Mouse (Mus musculus): ENCODE results near the gene Dusp11.
"Not testable (repeated sequence)": the region's sequence is repeated elsewhere in the genome, so short reads cannot be mapped to it uniquely, and the experiment has no call there.

The Dusp11 gene

DNA sequence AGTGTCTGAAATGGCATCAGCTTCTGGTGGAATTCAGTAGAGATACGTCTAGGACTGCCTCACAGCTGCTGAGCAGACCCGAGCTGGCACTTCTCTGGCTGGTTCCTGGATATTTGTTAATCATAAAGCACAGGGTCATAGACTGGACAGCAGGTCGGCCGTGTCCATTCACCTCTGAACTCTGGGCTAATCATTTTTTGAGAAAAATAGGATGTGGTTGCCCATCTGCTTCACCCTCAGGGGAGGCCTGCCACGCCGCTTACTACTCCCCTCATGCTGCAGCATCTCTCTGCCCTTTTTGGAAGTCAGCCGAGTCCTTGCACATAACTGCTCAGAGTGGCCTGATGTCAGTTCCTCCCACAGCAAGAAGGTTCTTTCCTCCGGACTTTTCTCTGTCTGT is 27.4 kb downstream of the Dusp11 start:
- no peak for DNase-seq

DNA sequence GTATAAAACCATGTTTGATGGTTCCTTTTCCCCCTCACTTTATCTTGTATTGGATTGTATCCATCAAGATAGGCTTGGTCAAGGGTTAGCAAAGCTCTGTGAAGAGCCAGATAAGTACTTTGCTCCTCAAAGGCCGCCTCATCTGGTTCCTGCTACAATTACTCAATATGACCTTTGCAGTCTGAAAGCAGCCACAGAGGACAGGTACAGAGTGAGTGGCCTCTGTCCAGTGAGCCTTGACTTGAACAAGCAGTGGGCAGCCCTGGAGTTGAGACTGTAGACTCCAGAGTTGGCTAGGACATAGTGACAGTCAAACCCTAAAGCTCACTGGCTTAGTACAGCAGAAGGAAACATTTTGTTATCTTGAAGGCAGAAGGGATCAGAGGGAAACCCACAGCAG is 32.2 kb downstream of the Dusp11 start:
- no peak for DNase-seq

DNA sequence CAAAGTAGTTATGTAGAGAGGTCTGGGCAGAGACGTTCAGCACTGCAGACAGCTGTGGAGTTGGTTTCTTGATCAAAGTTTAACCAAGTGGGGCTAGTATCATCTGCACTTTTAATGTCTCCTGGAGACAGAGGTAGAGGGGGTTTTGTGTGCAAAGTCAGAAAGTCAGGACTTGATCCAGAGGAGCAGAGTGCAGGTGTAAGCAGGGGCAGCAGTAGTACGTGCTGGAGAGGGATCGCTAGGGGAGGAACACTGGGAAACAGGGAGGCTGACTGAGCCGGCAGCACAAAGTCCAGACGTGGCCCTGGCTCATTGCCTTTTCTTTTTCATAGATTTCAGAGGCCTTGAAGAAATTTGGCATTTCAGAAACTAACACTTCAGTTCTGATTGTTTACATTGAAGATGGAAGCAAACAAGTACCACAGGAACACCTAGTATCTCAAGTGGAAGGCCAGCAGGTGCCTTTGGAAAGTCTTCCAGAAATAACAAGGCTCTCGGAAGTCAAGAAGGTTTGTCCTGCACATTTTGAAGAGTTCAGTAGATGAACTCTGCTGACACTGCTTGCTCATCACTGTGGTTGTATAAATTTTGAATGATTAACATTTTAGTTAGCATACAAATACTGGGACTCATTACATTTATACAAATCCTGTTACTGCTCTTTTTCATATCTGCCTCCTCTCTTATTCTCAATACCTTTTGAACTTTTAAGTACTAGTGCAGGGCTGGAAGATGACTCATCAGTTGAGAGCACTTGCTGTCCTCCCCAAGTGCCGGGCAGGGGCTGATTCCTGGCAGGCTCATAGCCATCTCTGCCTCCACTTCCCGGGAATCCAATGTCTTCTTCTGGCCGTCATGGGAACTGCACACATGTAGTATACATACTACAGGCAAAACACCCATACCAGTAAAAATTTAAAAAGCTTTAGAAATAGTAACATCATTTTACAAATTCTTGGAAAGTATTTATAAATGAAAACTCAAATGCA is 33.7 kb downstream of the Dusp11 start:
- no peak for DNase-seq

DNA sequence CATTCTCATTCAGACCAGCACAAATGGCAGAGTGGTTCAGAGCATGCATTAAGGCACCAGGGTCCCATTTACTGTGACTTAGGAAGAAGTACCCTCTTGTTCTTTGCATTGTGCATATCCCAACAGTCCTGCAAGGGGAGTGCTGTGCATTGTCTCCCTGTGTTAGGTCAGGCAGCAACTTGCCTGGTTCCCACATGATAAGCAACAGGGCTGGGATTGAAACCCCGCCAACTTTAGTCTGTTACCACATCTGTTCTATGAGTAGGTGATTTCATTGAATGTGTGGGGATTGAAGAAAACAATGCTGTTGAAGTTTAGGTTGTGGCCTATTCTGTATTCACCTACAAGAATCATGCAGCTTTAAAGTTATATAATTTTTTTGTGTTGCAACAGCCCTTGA is 34.8 kb downstream of the Dusp11 start:
- no peak for DNase-seq

DNA sequence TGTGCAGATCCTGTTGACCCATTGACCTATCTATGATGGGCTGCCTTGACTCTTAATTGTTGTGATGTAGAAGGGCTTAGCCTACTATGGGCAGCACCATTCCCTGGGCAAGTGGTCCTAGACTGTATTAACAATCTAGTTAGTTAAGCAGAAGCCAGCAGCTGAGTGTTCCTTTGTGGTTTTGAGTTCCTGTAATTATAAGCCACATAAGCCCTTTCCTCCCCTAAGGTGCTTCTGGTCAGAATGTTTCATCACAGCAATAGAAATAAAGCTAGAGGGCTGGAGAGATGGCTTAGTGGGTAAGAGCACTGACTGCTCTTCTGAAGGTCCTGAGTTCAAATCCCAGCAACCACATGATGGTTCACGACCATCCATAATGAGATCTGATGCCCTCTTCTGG is 37.8 kb downstream of the Dusp11 start:
- no peak for DNase-seq

DNA sequence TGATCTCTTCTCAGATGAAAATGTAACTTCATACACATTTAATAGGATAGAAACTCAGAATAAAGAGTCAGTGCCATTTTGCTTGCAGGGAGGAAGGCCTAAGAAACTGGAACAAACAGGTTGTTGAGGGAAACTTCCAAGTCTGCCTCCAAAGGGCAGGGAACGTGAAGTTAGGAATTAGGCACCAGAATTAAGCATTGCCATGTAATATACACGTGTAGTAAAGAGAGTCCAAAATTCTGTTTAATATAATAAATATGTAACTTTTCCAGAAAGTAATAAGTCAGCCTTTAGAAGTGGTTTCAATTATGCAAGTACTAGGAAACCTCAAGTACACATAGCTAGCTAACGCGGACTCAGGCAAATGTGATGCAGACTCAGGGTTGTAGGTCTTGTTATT is 42.1 kb downstream of the Dusp11 start:
- no peak for DNase-seq

DNA sequence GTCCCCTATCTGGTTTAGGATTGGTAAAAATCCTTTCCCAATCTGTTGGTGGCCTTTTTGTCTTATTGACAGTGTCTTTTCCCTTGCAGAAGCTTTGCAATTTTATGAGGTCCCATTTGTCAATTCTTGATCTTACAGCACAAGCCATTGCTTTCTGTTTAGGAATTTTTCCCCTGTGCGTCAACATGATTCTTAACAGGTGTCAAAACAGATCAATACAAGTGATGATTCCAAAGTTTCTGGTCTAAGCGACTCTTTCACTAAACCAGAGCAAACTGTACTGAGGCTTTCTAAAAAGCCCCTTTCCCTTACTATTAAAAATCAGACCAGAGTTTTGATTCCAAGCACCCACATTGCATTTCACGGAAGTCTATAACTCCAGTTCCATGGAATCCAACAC is 43.1 kb downstream of the Dusp11 start:
- not testable (repeated sequence) for DNase-seq

DNA sequence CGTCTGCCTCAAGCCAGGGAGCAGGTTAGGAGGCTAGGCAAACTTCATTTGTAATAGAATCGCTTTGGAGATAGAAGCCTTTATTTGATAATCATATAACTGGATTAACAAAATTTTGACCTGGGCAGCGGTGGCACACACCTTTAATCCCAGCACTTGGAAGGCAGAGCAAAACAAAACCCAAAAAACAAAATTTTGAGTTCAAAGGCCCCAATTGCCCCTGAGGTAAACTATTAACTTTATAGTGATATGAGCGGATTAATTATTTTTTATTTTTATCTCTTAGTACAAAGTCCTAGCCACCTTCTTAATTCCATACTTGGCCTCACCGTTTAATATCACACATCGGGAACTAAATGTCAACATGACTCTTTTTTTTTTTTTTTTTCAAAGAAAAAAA is 44.9 kb downstream of the Dusp11 start:
- DNase-seq: no peak

DNA sequence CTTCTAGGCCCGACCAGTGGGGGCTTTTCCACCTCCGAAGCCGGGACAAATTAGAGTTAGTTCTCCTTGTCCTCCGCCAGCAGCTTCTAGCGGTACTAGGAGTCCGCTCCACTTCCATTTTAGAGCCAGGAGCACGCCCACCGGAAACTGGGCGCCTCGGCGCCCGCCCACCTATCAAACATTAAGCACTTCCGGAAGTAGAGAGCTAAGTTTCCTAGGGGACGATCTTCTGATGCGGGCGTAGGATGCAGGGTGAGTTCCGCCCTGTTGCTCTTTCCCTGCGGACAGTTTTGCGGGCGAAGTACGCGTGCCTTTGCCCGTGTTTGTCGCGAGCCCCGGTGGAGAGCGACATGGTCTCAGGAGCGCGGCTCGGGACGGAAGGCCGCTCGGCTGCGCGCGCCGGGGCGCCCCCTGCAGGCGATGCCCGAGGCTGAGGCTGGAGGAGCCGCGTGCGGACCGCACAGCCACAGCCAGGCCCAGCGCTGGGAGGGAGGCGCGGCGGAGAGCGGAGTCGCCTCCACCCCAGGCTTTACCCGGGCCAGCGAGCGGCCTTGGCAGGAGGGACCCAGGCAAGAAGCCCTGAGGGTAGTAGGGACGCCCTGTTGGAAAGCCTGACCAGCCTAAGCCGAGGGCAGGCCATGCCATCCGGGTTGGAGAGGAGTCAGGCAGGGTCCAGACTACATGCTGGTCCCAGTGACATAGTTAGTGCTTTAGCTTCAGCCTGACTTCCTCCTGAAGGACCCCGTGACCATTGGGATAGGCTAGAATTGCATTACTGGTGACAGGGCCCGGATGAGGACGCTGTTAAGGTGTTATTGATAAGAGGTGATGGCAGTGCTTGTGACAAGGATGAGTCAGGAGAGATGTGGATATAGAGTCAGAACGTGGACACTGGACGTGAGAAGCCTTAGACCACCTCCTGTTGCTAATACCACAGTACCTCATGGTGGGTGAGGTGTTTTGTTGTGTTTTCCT is 45.6 kb downstream of the Dusp11 start, which contains the start of gene Nat8f1:
Gene Nat8f1, minus strand, starts transcription at position 149 of the 975 bp plus-strand sequence.
- DNase-seq: peak; percentile 87

DNA sequence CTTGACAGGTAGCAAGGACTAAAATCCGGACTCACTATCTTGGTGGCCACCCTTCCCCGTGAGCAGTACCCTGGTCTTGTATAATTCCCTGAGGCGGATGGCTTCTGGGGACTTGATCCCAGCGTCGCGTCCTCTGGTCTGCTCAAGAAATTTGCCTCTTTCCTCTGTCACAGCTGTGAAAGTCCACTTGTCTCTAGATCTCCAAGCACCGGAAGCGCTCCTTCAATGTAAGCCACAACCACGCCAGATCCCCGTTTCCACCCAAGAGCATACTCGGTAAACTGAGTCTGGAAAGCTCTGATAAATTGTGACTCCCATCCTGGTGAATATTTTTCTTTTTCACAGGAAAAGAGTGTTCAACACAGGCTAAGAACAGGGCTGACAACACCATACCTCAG is 46.3 kb downstream of the Dusp11 start:
- DNase-seq: no peak

DNA sequence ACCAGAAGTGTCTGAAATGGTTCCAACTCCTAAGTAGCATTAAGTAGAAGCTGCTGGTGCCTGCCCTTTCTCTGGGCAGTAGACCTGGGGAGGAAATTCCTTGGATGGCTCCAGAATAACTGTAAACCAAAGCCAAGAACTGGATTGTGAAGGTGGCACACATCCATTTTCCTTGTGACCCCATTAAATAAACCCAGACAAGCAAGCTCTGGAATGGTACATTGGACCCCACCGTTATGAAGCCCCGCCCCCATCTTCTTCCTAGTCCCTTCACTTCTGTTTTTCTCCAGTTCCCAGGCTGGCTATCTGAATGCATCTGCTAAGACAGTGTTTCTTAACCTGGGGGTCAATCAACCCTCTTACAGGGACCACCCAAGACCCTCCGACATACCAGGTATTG is 49.9 kb downstream of the Dusp11 start, which contains the start of gene Tprkb:
Gene Tprkb, plus strand, starts transcription at position 279 of the 400 bp plus-strand sequence.
- DNase-seq: no peak

DNA sequence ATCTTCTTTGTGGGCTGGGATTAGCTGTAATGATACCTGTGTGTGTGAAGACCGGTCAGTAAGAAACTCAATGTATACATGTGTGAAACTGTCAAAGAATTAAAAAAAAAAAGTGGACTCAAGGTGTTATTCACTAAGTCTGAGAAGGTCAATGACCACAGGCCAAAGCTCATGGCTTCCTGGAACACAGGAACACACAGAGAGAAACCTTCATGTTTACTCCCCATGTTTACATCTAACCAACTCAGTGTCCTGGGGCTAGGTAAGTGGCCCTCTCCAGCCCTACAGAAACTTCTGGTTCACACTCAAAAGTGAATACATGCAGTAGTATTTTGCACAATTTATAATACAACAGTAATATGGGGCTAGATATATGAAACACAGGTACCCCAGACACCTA is 51.8 kb downstream of the Dusp11 start:
- DNase-seq: no peak

DNA sequence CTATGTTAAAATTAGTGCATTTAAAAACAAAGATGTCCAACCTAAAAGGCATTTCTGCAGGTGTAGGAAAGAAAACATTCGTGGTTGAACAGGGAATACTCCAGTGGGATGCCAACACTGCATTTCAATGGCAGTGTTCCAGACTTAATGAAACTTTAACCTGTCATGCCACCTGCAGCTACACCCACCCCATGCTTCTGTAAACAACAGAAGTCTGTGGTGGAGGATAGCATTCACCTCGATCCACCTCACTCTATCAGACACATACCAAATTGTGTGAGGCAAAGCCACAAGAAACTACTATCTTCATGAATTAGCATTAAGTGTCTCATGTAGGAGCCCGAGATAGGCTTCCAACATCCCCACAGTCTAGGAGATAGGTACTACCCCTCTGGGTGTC is 53.1 kb downstream of the Dusp11 start:
- DNase-seq: no peak

DNA sequence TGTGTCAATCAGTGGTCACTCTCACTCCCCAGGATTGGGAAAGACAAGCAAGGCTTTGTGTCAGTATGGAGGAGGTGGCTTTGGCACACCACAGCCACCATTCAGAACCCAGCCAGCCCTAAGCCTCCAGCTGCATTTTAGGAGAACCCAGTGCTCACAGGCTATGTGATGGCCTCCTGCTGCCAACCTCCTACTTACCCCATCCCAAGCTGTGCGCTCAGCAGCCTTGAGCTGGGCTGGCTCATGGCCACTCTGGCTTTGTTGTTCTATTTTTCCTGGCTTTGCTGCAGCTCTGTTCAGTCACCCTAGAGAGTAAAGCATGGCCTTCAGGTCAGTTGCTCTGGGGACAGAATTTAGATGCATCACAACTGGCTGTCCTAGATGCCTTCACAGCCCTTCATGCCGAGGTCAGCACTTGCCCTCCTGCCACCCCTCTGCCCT is 54.5 kb downstream of the Dusp11 start:
- DNase-seq: not testable (repeated sequence)

DNA sequence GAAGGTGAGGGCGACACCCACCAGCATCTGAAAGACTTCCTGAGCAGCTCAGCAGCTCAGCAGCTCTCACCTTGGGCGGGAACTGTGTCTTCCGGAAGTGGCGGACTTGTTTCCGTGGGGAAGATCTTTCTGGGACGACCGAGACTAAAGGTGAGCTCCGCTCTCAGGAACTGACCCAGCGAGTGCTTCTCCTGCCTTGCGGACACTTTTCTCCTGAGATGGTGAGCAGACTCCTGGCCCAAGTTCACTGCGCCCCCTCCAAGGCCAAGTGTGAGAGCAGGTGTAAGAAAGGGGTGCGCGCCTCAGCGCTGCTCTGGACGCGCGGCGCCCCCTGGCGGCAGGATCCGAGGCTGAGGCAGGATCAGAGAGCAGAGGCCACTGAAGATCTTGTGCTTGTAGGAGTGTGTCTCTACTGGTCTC is 56.8 kb downstream of the Dusp11 start, which contains the start of gene Nat8f4:
Gene Nat8f4, minus strand, starts transcription at position 243 of the 420 bp plus-strand sequence.
- DNase-seq: peak; percentile 90

DNA sequence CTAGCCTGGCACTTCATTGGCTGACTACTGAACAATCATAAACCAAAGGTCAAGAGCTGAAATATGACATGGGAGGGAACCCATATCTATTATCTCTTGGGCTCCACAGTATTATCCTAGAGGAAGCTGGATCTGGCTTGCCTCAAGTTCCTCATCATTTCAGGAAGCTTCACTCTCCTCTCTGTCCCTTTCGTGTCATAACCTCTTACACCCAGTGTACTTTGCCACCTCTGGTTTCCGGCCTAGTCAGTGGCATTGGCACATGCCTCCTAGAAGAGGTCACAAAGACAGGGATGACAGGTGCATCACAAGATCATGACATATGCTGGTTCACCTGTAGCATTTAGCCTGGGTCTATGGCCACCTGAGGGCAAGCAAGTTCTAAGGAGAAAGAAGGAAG is 59.2 kb downstream of the Dusp11 start:
- DNase-seq: no peak

DNA sequence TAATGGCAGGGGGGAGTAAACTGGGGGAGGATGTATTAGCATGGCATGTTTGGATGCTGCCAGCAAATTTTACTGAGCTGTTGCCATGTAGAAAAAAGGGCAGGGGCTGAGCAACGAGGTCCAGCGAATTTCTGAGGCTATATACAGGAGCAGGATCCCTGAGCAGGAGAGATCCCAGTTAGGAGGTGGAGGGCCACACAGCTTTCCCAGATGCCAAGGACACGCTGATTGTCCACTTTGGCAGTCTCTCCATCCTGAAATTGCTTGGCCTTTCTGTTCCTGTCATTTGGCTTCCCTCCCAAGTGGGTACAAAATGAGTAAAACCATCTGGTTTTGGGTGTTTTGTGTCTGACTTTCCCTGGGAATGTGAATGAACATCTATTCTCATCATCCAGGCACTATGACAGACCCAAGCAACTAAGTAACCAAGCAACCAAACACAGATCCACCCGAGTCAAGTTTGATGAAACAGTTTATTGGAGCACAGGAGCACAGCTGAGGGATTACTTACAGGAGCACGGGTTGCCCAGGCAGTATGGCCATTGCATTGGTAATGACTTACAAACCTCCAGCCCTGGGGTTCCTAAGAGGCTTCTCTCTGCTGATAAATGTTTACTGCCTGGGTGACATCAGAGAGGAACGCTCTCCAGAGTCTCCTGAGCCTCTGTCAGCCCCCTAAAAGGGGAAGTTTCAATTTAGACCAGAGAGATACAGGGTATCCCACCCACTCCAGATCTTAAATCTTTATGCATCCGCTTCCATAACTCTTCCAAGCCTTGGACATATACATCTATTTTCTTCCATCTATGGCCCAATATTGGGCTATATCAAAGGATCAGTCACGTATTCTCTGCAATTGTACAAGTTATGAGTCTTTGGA is 62.6 kb downstream of the Dusp11 start:
- DNase-seq: not testable (repeated sequence)

DNA sequence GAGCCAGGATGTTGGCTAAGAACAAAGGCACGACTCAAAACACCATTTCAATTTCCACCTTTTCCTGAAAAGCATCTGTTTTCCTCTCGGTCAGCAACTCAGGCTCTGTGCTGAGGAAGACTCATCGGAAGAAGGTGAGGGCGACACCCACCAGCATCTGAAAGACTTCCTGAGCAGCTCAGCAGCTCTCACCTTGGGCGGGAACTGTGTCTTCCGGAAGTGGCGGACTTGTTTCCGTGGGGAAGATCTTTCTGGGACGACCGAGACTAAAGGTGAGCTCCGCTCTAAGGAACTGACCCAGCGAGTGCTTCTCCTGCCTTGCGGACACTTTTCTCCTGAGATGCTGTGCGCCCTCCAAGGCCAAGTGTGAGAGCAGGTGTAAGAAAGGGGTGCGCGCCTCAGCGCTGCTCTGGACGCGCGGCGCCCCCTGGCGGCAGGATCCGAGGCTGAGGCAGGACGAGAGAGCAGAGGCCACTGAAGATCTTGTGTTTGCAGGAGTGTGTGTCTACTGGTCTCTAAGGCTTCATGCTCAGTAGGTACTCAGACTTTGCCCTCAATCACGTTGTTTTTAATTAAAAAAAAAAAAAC is 66.3 kb downstream of the Dusp11 start:
- peak; percentile 30 for DNase-seq

Data from thymus, postnatal 25 days (tissue).